Mouse (Mus musculus): Measurements from ENCODE around the gene Cyld.
A peak's percentile ranks its signal among the peaks of the same experiment; 100 is the strongest.
"Not testable (repeated sequence)": the region's sequence is repeated elsewhere in the genome, so short reads cannot be mapped to it uniquely, and the experiment has no call there.

Gene Cyld

DNA sequence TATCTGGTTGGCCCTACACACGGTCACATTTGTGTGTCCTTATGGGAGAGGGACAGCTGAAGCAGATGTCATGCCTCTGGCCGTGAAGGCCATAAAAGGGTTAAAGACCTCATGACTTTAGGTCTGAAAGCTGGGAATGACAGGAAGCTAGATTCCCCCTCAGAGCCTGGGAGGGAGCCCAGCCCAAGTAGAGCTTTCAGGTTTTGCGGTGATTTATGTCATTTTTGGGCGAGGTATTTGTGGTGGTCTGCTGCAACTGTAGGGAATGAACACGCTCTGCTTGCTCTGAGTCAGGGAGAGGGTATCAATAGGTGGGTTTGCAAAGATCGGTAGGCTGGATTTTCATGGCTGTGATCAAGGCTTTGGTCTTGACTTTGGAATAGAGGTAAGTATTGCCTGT lies 6.9 kb upstream of the Cyld start:
- DNase-seq: no peak

- DNase-seq: no peak
Observed at GRCm38 (mm10) chr8:88691342-88691948, 5.4 kb upstream of the Cyld start.

GRCm38 (mm10) chr8:88691961-88692360 lies 4.9 kb upstream of the Cyld start:
- no peak for DNase-seq

DNA sequence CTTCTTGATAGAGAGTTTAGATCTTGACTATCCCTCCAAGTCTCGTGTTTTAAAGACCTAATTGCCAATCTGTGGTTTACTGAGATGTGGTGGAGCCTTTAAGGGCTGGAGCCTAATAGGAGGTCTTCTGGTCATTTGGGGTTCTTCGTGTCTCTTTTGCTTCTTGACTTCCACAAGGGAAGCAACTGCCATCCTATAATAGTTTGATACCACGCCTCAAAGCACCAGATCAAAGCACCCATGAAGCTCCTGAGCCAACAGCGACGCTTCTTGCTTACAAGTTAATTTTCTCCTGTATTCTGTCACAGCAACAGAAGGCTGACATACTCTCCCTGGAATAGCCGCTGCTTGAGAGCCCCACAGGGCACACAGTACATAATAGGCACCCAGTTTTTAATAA lies 4.0 kb upstream of the Cyld start:
- DNase-seq: no peak

DNA sequence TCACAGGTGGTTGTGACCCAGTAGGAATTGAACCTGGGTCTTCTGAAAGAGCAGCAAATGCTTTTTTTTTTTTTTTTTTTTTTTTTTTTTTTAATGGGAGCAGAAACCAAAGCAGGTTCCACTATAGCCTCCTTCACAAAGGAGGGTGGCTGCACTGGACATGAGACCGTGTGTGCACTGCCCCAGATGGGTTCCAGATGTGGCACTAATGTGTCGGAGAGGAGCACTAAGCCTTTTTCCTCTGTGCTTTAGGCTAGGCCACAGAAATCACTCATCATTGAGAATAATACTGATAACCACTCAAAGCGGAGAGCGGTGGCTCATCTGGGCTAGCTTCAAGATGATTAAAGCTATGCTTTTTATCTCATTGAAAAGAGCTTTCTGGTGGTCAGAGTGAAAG lies 3.5 kb upstream of the Cyld start:
- no peak for DNase-seq

DNA sequence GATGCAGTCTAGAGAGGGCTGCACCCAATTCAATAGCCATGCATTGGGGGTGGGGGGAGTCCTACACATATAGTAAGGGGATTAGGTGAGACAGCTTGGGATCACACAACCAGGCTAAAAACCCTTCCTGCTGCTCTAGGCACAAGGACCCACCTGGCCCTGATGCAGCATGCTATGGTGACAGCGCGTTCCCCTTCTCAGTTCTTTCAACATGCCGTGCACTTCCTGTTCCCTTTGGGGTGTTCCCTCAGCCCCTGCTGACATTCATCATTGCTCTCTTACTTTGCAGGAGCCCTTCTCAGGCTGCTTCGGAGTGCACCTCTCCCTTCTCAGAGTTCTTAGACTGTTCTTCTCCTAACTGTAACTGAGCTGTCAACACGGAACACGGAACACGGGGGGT lies 2.5 kb upstream of the Cyld start:
- DNase-seq: no peak

DNA sequence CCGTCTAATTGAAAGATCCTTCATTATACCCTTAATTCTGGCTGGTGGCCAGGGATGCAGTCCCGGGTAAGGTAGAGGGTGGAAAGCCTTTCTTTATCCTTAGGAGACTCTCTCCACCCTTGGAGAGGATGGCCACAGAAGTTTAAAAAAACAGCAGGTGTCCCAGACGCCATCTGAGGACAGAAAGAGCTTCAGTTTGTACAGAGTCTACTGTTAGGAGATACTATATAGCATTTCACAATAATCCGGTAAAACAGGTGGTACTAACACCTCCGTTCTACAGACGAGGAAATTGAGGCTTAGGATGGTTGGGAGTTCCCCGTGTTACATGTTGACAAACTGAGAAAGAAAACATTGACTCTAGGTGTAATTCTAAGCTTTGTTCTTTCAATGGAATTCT lies 600 bp upstream of the Cyld start:
- DNase-seq: no peak

DNA sequence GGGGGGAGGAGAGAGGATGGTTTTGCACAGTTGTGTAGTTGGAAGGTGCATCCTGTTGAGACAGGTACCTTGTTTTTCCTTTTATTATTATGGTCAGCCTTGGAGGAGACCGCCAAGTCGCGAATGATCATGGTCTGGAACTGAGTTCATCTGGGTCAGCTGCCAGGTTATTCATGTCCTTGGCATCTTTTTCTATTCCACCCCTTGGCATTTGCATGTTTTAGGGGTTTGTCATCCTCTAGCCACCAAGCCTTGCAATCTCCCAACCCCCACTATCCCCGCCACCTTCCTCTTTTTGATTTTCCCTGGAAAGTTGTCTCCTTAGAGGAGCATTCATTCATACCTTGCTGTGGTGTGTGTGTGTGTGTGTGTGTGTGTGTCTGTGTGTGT lies 809 bp downstream of the Cyld start:
- DNase-seq: peak; percentile 26

- no peak for DNase-seq
Observed at GRCm38 (mm10) chr8:88698048-88698447, 1.2 kb downstream of the Cyld start.

DNA sequence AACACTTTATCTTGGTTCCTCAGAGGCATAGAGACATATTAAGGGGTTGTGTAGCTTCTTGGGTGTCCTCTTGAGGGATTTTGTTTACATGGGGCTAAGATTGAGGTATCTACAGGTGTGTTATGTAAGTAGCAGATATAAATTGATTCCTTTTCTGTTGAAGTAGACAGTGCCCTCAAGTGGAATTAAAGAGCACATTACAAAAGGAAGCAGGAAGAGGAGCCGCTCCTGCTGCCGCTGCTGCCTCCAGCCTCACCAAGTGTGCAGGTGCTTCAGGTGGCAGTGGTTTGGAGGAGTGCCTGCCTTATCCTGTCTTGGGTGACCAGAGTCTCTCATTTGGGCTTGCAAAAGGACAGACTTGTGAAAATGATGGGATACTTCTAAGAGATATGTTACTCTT lies 4.8 kb downstream of the Cyld start:
- DNase-seq: no peak

DNA sequence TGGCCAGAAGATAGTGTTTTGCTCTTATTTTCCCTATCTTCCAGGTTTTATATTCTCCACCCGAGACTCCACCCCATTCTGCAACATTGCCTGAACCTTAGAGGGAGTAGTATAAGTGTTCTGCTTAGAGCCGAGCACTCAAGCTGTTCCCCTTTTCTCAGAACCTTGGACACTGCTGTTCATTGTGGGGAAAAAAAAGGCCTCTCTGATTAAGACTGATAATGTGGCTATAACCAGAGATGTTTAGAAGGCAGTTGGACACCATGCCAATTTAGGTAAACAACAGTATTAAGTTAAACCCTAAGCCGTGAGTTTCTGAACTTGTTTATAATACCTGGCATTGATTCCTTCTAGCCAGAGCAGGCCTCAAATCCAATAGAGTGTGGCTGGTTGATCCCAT lies 6.0 kb downstream of the Cyld start:
- no peak for DNase-seq

DNA sequence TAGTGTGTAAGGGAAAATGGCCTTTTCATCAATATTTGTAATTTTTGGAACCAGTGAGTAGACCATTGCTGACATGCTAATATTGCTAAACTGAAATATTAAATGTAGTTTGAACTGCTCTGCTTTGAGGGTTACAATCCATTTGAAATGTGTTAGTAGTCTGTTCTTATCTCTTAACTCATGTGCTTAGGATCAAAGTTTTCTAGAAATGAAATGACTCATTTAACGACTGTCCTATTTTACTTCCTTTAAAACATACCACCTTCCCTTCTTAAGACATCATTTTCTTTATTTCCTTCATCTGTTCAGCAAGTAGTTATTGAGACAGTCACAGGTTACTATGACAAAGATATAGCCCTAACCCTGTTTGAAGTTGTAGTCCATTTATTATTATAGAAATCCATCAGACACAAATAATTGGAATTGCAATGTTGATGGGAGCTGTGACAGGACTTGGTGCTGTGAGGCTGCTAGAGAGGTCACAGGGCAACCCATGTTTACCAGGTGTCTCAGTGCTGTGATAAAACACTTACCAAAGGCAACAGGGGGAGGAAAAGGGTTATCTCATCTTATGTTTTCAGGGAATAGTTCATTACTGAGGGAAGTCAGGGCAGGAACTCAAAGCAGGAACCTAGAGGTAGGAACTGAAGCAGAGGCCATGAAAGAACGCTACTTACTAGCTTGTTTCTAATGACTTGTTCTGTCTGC lies 26.6 kb downstream of the Cyld start:
- no peak for DNase-seq

- DNase-seq: peak; percentile 80
Observed at GRCm38 (mm10) chr8:88755175-88755791, 58.5 kb downstream of the Cyld start.

DNA sequence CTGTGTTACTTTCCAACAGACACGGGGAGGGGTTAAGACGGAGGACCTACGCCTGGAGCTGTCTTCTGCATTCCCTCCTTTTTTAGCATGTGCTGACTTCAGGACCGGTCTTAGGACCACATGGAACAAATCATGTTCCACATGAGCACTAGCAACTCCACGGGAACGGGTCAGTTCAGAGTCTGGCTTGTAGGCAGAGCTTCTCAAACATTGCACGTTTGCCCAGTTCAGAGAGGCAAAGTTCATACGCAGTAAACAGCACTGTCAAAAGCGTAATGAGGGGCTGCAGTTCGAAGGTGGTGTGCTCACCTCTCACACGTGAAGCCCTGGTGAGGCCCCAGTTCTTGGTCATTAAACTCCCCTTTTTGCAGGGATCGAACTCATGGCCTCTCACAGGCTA lies 65.2 kb downstream of the Cyld start:
- no peak for DNase-seq

GRCm38 (mm10) chr8:88771241-88771640 lies 74.4 kb downstream of the Cyld start:
- DNase-seq: no peak

DNA sequence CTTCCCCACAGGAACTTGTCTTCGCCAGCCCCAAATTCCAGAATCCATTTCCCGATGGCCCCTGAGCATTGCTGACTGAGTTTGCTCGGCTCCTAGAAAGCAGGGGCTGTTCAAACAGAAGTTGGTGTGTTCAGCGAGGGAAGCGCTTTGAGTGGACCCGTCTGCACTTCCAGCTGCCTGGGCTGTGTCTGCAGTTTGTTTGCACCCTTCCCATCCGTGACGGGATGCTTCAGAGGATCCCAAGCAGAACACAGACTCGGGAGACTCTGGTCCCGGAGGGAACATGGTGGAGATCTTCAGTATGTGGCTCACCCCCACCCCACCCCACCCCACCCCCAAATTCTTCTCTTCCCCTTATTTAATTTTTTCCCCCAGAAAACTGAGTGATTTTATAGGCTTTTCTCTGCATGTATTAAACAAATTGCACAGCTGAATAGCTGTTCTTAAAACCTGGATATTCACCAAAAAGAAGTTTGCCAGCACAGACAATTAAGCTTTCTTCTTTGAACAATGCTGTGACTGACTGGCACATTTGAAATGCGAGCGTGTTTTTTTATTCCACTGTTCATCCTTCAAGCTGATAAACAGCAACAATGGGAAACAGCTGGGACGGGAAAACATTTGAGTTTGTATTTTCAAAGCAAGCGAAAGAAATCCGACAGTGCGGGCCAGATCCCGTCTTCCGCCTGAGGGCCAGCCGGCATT lies 77.9 kb downstream of the Cyld start:
- DNase-seq: no peak

DNA sequence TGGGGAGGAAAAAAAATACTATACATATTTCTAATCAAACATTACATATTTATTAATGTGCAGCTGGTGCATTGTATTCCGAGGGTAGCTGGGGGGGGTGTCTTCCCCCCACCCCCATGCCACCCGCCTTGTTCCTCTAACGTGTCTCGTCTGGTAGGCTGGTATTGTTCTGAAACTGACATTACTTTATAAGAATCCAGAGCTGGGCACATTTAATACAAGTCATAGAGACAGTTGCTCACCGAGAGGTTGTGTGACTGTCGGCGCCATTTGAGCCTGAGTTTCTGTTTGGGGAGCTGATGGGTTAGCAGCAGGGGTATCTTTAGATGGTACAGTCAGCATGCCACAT lies 78.4 kb downstream of the Cyld start:
- no peak for DNase-seq

DNA sequence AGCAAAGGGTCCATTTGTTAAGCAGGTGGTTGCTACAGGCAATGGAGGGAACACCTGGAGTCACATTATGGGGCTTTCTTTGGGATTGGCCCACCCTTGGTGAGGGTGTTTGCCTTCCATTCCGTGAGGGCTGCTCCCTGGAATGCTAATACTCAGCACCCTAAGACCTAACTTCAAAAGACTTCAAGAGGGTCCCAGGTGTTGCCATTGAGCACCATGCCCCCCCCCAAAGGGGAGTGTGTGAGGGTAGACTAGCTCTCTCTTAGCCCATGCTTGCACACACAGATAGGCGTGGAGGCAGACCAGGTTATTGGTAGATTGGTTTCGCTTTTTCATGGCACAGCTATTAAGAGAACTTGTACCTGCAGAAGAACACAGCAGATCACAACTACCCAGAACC lies 83.3 kb downstream of the Cyld start:
- DNase-seq: no peak

- no peak for DNase-seq
Observed at GRCm38 (mm10) chr8:88781283-88781682, 84.5 kb downstream of the Cyld start.

GRCm38 (mm10) chr8:88783722-88784121 lies 86.9 kb downstream of the Cyld start:
- no peak for DNase-seq

DNA sequence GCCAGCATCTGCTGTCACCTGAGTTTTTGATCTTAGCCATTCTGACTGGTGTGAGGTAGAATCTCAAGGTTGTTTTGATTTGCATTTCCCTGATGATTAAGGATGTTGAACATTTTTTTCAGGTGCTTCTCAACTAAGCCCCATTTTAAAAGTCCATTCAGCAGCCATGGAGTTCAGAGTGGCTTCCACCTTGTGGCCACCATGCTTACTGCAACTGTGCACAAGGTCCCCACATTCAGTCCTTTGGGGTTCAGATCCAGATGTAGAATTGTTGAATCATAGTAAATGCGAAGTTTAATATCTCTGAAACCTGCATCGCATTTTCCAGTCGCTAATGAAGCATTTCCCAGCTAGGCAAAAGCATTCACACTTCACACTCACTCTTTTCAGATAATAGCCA lies 91.5 kb downstream of the Cyld start:
- DNase-seq: not testable (repeated sequence)

DNA sequence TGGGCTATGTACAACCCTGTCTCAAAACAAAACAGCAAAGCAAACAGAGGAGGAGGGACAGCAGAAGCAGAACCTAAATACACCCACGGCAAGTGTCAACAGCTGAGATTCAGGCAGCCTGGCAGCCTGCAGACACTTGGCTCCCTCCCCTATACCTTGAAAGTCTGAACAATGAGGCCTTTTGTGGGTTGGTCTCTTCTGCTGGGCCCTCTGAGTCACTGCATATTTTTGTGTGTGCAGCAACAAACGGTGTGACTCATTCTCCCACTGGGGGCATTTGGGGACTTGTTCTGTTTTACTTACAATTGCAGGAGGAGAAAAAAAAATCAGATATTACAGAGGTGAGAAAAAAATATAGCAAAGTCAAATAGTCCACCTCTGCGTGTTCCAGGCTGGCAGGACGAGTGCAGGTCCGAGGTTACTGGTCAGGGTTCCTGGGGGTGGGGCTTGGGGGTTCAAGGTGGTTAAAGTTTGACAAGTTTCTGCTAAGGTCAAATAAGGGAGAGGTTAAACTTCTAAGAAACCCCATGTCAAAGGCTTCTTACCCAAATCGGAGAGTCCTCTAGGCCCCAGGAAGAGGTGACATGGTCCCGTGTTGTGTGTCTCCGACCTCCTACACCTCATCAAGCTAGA lies 96.0 kb downstream of the Cyld start:
- peak; percentile 31 for DNase-seq

GRCm38 (mm10) chr8:88793324-88793722 lies 96.5 kb downstream of the Cyld start:
- DNase-seq: no peak
